Comparison of ENCODE assay signal across 22 mouse cellular contexts in genomic region chr19:6916496-6916895, GRCm38 (mm10). TPM values are rescaled to one million over a fixed set of nuclear protein-coding genes. Genes with fewer than 3 reads are reported as not detected.
DNase-seq lines count a peak whose midpoint lies in the region; ATAC-seq and TF ChIP-seq lines count a peak whose summit lies in the region.
"Had no signal": no experiment of that assay in that cellular context is flagged by ENCODE, and none has a peak within 500 bp of the region (broad histone marks: within the 10 kb centered on the region; RNA-seq: fewer than 3 reads in every experiment).

No protein-coding gene starts in this region.

- no peak for TF ChIP-seq EP300 in stomach, postnatal 0 days (optimal IDR thresholded peaks at IDR 0.05)

- no peaks in the 10 kb centered on the region for H3K27me3 ChIP-seq in heart, embryonic 11.5 days (ENCODE audit: control insufficient read depth, insufficient read depth, low read length)
- H3K27me3 ChIP-seq in stomach, embryonic 14.5 days (ENCODE audit: control insufficient read depth, insufficient read depth, low read length): no peaks in the 10 kb centered on the region
- H3K27me3 ChIP-seq in stomach, postnatal 0 days (ENCODE audit: control insufficient read depth, insufficient read depth, low read length): no peaks in the 10 kb centered on the region
- H3K27me3 ChIP-seq: CH12.LX; forebrain, embryonic 15.5 days; heart, embryonic 12.5 days; hindbrain, embryonic 13.5 days; Patski had no signal

- 78% methylated on average over 4 of the region's 4 CpGs for WGBS in heart, embryonic 11.5 days (ENCODE audit: insufficient replicate concordance)
- 72% methylated on average over 4 of the region's 4 CpGs for WGBS in stomach, embryonic 14.5 days
- WGBS in stomach, postnatal 0 days: 62% methylated on average over 4 of the region's 4 CpGs

- H3K4me2 ChIP-seq in heart, embryonic 11.5 days: no peak overlapping the region
- H3K4me2 ChIP-seq in stomach, embryonic 14.5 days (replicated peaks; ENCODE audit: low read depth, low read length): no peak overlapping the region
- no peak overlapping the region for H3K4me2 ChIP-seq in stomach, postnatal 0 days (replicated peaks; ENCODE audit: low read depth)
- H3K4me2 ChIP-seq: forebrain, embryonic 15.5 days; heart, embryonic 12.5 days; hindbrain, embryonic 13.5 days had no signal

- H3K4me3 ChIP-seq in heart, embryonic 11.5 days (ENCODE audit: low read depth, low read length): no peak overlapping the region
- H3K4me3 ChIP-seq in stomach, embryonic 14.5 days (ENCODE audit: low read depth, low read length): no peak overlapping the region
- H3K4me3 ChIP-seq in stomach, postnatal 0 days (ENCODE audit: low read depth, low read length): no peak overlapping the region
- H3K4me3 ChIP-seq: embryonic facial prominence, embryonic 10.5 days; forebrain, embryonic 15.5 days; heart, adult 2 months; heart, embryonic 12.5 days; hindbrain, embryonic 13.5 days had no signal

- peaks cover 25% of the 10 kb centered on the region for H3K4me1 ChIP-seq in heart, embryonic 11.5 days (ENCODE audit: control insufficient read depth, insufficient read depth, low read length)
- peaks cover 12% of the 10 kb centered on the region for H3K4me1 ChIP-seq in stomach, embryonic 14.5 days (ENCODE audit: control insufficient read depth, insufficient read depth, low read length)
- peaks cover 3% of the 10 kb centered on the region; the same call in 1 of the 2 replicates for H3K4me1 ChIP-seq in stomach, postnatal 0 days (replicated peaks; ENCODE audit: control insufficient read depth, insufficient read depth)

- no peak for ATAC-seq in heart, embryonic 11.5 days (replicated peaks; ENCODE audit: insufficient number of reproducible peaks, low FRiP score, low TSS enrichment)
- no peak for ATAC-seq in stomach, embryonic 14.5 days (ENCODE audit: insufficient number of reproducible peaks, insufficient read depth, low FRiP score, low read depth)
- no peak for ATAC-seq in stomach, postnatal 0 days (ENCODE audit: low FRiP score, low TSS enrichment)
- ATAC-seq: activated CD4-positive, CD25-positive, alpha-beta regulatory T cell, adult 4 months; forebrain, embryonic 15.5 days; hindbrain, postnatal 0 days; Patski had no signal

- peaks cover 21% of the 10 kb centered on the region for H3K36me3 ChIP-seq in heart, embryonic 11.5 days (ENCODE audit: control insufficient read depth, insufficient read depth, low read length)
- peaks cover 19% of the 10 kb centered on the region for H3K36me3 ChIP-seq in stomach, embryonic 14.5 days (ENCODE audit: control insufficient read depth, insufficient read depth, low read length)
- H3K36me3 ChIP-seq in stomach, postnatal 0 days (ENCODE audit: control insufficient read depth, insufficient read depth, low read length): peaks cover 11% of the 10 kb centered on the region

- no peak overlapping the region for H3K9ac ChIP-seq in heart, embryonic 11.5 days (ENCODE audit: low read depth, low read length)
- H3K9ac ChIP-seq in stomach, embryonic 14.5 days (replicated peaks; ENCODE audit: low read depth, low read length): 0 out of 2 replicates have a peak overlapping the region, but pooled peaks have one; percentile 6
- H3K9ac ChIP-seq in stomach, postnatal 0 days (ENCODE audit: low read length): no peak overlapping the region
- H3K9ac ChIP-seq: forebrain, embryonic 15.5 days; heart, embryonic 12.5 days; hindbrain, embryonic 13.5 days had no signal

- TF ChIP-seq CTCF in stomach, postnatal 0 days (IDR thresholded peaks at IDR 0.05; ENCODE audit: low read depth): no peak

- no peaks in the 10 kb centered on the region for H3K9me3 ChIP-seq in heart, embryonic 11.5 days (replicated peaks; ENCODE audit: control insufficient read depth, low read length)
- no peaks in the 10 kb centered on the region for H3K9me3 ChIP-seq in stomach, embryonic 14.5 days (ENCODE audit: control insufficient read depth, low read depth, low read length)
- H3K9me3 ChIP-seq in stomach, postnatal 0 days (ENCODE audit: control insufficient read depth, low read length): no peaks in the 10 kb centered on the region
- H3K9me3 ChIP-seq: embryonic facial prominence, embryonic 10.5 days; forebrain, embryonic 15.5 days; heart, embryonic 12.5 days; hindbrain, embryonic 13.5 days had no signal

- no peak overlapping the region for H3K27ac ChIP-seq in heart, embryonic 11.5 days (ENCODE audit: low read depth, low read length)
- H3K27ac ChIP-seq in stomach, embryonic 14.5 days (ENCODE audit: low read length): no peak overlapping the region
- no peak overlapping the region for H3K27ac ChIP-seq in stomach, postnatal 0 days (replicated peaks)
- H3K27ac ChIP-seq: embryonic facial prominence, embryonic 10.5 days; forebrain, embryonic 15.5 days; heart, adult 2 months; hindbrain, embryonic 13.5 days; hindbrain, postnatal 0 days had no signal

- peak; percentile 26 for DNase-seq in cerebellum, adult 11-12 months
- DNase-seq in cerebellum, postnatal 4 days (ENCODE audit: low spot score in 2 of 2): no peak
- DNase-seq in heart, adult 11 months: peak; percentile 88
- DNase-seq in kidney, postnatal 10 days: peak; percentile 16
- no peak for DNase-seq in kidney, adult 8-10 months
- no peak for DNase-seq in stomach, postnatal 0 days (ENCODE audit: low spot score)
- DNase-seq: adrenal gland, postnatal 36 days; cerebellum, postnatal 36 days; gastrocnemius, postnatal 36 days; heart, adult 2 months; heart, postnatal 10 days; kidney, adult 11 months had no signal

RNA-seq across cellular contexts. Expression of gene Esrra, which starts 5.1 kb away (rescaled TPM):
- polyA plus RNA-seq in heart, embryonic 11.5 days (2014; fragmentation: Nextera tagmentation; extraction: Ambion mirVana): 9.0 and 10.5 TPM in 2 replicates
- 6.5 and 6.8 TPM in 2 replicates for polyA plus RNA-seq in stomach, embryonic 14.5 days (2014; fragmentation: Nextera tagmentation; extraction: Ambion mirVana)
- 20.4 and 20.8 TPM in 2 replicates for polyA plus RNA-seq in stomach, postnatal 0 days (2015; fragmentation: Nextera tagmentation; extraction: Ambion mirVana)

RNA-seq across cellular contexts. Expression of gene Prdx5, which starts 6.6 kb away (rescaled TPM):
- 143 and 150 TPM in 2 replicates for polyA plus RNA-seq in heart, embryonic 11.5 days (2014; fragmentation: Nextera tagmentation; extraction: Ambion mirVana)
- 166 and 172 TPM in 2 replicates for polyA plus RNA-seq in stomach, embryonic 14.5 days (2014; fragmentation: Nextera tagmentation; extraction: Ambion mirVana)
- polyA plus RNA-seq in stomach, postnatal 0 days (2015; fragmentation: Nextera tagmentation; extraction: Ambion mirVana): 537 and 559 TPM in 2 replicates

RNA-seq across cellular contexts. Expression of gene Trmt112, which starts 7.0 kb away (rescaled TPM):
- 91.5 and 97.8 TPM in 2 replicates for polyA plus RNA-seq in heart, embryonic 11.5 days (2014; fragmentation: Nextera tagmentation; extraction: Ambion mirVana)
- 152 and 158 TPM in 2 replicates for polyA plus RNA-seq in stomach, embryonic 14.5 days (2014; fragmentation: Nextera tagmentation; extraction: Ambion mirVana)
- 75.8 and 85.9 TPM in 2 replicates for polyA plus RNA-seq in stomach, postnatal 0 days (2015; fragmentation: Nextera tagmentation; extraction: Ambion mirVana)

RNA-seq across cellular contexts. Expression of gene Catsperz, which starts 8.7 kb away (rescaled TPM):
- polyA plus RNA-seq in heart, embryonic 11.5 days (2014; fragmentation: Nextera tagmentation; extraction: Ambion mirVana): 1.9 and 3.9 TPM in 2 replicates
- 1.5 and 1.8 TPM in 2 replicates for polyA plus RNA-seq in stomach, embryonic 14.5 days (2014; fragmentation: Nextera tagmentation; extraction: Ambion mirVana)
- 3.7 and 4.5 TPM in 2 replicates for polyA plus RNA-seq in stomach, postnatal 0 days (2015; fragmentation: Nextera tagmentation; extraction: Ambion mirVana)
- polyA plus RNA-seq: activated CD4-positive, CD25-positive, alpha-beta regulatory T cell, adult 4 months had no signal

RNA-seq across cellular contexts. Expression of gene Kcnk4, which starts 17.8 kb away (rescaled TPM):
- 0.17 and 0.46 TPM in 2 replicates for polyA plus RNA-seq in heart, embryonic 11.5 days (2014; fragmentation: Nextera tagmentation; extraction: Ambion mirVana)
- polyA plus RNA-seq in stomach, embryonic 14.5 days (2014; fragmentation: Nextera tagmentation; extraction: Ambion mirVana): 0.35 and 0.95 TPM in 2 replicates
- 0.75 and 0.98 TPM in 2 replicates for polyA plus RNA-seq in stomach, postnatal 0 days (2015; fragmentation: Nextera tagmentation; extraction: Ambion mirVana)
- polyA plus RNA-seq: activated CD4-positive, CD25-positive, alpha-beta regulatory T cell, adult 4 months; embryonic facial prominence, embryonic 10.5 days had no signal

Comparison
In these comparisons a context has a peak if more than half of its experiments do, and no peak if none do; other contexts are left out.
1. DNase-seq: peak in cerebellum, adult 11-12 months (single experiment), heart, adult 11 months (single experiment) and kidney, postnatal 10 days (single experiment); none in cerebellum, postnatal 4 days (0 of 2), kidney, adult 8-10 months (0 of 2) and stomach, postnatal 0 days (single experiment).